Mouse (Mus musculus): ENCODE data around the gene Sspo. TPM values are rescaled to one million over a fixed set of nuclear protein-coding genes. Genes with fewer than 3 reads are reported as not detected.
"Not testable (repeated sequence)": the region's sequence is repeated elsewhere in the genome, so short reads cannot be mapped to it uniquely, and the experiment has no call there.

The Sspo gene
- polyA plus RNA-seq, 1 experiment from 2014 or later, result 0.25 TPM

- Histone ChIP-seq H3K27me3 (no peaks in the 10 kb centered on the region), H3K9me3 (no peaks in the 10 kb centered on the region), H3K9ac (peak overlapping the region; percentile 71), H3K36me3 (peaks cover 5% of the 10 kb centered on the region; the same call in 1 of the 2 replicates), H3K4me3 (peak overlapping the region; percentile 68), H3K4me1 (replicated peaks) (peaks cover 14% of the 10 kb centered on the region), H3K27ac (peak overlapping the region; percentile 77), H3K4me2 (peak overlapping the region; percentile 81)
- ATAC-seq (ENCODE audit: low FRiP score), result peak; percentile 97
- 1% methylated on average over 26 of the region's 26 CpGs for WGBS
Measured at GRCm38 (mm10) chr6:48504241-48504854, 56.3 kb downstream of the Sspo start.

GRCm38 (mm10) chr6:48508087-48508486 is 60.1 kb downstream of the Sspo start:
- Histone ChIP-seq H3K27me3 (no peaks in the 10 kb centered on the region), H3K9me3 (no peaks in the 10 kb centered on the region), H3K27ac (no peak overlapping the region), H3K4me2 (no peak overlapping the region), H3K36me3 (peaks cover 31% of the 10 kb centered on the region), H3K4me3 (no peak overlapping the region), H3K9ac (no peak overlapping the region), H3K4me1 (replicated peaks) (peaks cover 14% of the 10 kb centered on the region)
- 86% methylated on average over 4 of the region's 4 CpGs for whole genome bisulfite sequencing
- ATAC-seq (ENCODE audit: low FRiP score), result no peak

DNA sequence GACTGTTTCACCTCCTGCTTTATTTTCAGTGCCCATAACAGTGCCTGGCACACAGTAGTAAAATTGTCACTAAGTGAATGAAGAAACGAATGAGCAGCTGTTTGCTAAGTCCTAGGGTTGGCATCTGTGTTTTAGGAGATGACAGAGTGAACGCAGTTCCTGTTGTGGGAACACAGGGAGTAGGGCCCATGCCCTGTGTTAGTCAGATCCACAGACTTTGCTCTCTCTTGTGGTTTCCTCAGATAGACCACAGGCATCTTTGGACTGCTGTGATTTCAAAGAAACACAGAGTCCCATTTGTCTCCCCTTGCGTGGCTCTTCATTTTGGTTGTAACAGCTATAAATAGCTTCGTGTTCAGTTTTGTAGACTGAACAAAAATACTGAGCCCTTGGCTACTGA is 62.4 kb downstream of the Sspo start:
- peaks cover 54% of the 10 kb centered on the region for H3K36me3 ChIP-seq
- H3K4me3 ChIP-seq, result no peak overlapping the region
- ATAC-seq (ENCODE audit: low FRiP score), result no peak
- no peaks in the 10 kb centered on the region for H3K9me3 ChIP-seq
- H3K4me2 ChIP-seq, result no peak overlapping the region
- WGBS, result 85% methylated on average over 4 of the region's 4 CpGs
- no peak overlapping the region for H3K9ac ChIP-seq
- peaks cover 3% of the 10 kb centered on the region for H3K4me1 ChIP-seq (replicated peaks)
- H3K27me3 ChIP-seq, result no peaks in the 10 kb centered on the region
- no peak overlapping the region for H3K27ac ChIP-seq

DNA sequence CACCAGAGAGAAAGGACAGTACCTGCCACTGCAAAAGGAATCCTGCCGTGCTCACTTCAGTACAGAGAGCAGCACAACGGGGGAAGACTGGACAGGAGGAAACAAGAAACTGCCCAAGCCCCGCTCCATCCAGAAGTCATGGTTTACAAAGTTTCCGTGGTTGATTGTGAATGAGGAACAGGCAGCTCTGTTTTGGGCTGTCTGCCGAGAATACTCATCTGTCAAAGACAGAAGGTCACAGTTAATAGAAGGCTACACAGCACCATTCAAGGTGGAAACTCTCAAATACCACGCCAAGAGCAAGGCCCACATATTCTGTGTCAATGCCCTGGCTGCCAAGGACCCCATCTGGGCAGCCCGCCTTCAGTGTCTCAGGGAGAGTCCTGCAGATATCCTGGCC is 63.8 kb downstream of the Sspo start:
- 89% methylated on average over 7 of the region's 7 CpGs for WGBS
- Histone ChIP-seq H3K9me3 (no peaks in the 10 kb centered on the region), H3K27ac (no peak overlapping the region), H3K4me3 (no peak overlapping the region), H3K36me3 (peaks cover 69% of the 10 kb centered on the region), H3K27me3 (no peaks in the 10 kb centered on the region), H3K9ac (no peak overlapping the region), H3K4me2 (no peak overlapping the region), H3K4me1 (replicated peaks) (no peaks in the 10 kb centered on the region)
- no peak for ATAC-seq (ENCODE audit: low FRiP score)

- 96% methylated on average over 16 of the region's 16 CpGs for WGBS
- peaks cover 31% of the 10 kb centered on the region for H3K36me3 ChIP-seq
- H3K4me2 ChIP-seq; ATAC-seq (ENCODE audit: low FRiP score); H3K9ac ChIP-seq; H3K4me3 ChIP-seq; H3K27me3 ChIP-seq; H3K9me3 ChIP-seq; H3K27ac ChIP-seq; H3K4me1 ChIP-seq (replicated peaks): not testable (repeated sequence)
Measured at GRCm38 (mm10) chr6:48524882-48525281, 76.9 kb downstream of the Sspo start.

DNA sequence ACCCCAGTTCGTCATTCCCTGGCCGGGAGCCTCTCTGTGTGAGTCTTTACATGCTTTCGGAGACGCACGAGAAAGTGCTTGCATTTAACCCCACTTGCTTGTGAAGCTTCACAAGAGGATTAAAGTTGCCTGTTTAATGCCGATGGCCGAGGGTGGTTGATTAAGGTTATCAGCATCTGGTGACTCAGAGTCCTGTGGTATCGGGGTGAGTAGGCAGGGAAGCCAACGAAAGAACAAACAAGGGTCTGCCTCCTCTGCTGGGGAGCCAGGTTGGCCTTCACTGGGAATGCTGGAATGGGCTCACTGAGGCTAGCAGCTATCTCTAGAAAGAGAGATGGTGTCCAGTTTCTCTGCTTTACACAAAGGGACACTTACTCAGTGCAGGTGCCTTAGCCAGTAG is 79.9 kb downstream of the Sspo start:
- no peak overlapping the region for H3K4me3 ChIP-seq
- WGBS, result 87% methylated on average over 9 of the region's 9 CpGs
- H3K27ac ChIP-seq, result no peak overlapping the region
- H3K4me2 ChIP-seq, result no peak overlapping the region
- H3K9ac ChIP-seq, result no peak overlapping the region
- no peak for ATAC-seq (ENCODE audit: low FRiP score)
- H3K4me1 ChIP-seq (replicated peaks), result no peaks in the 10 kb centered on the region
- peaks cover 46% of the 10 kb centered on the region for H3K36me3 ChIP-seq
- H3K9me3 ChIP-seq, result no peaks in the 10 kb centered on the region
- H3K27me3 ChIP-seq, result no peaks in the 10 kb centered on the region

- Histone ChIP-seq H3K27me3 (no peaks in the 10 kb centered on the region), H3K27ac (no peak overlapping the region), H3K4me1 (replicated peaks) (no peaks in the 10 kb centered on the region), H3K36me3 (peaks cover 49% of the 10 kb centered on the region), H3K9me3 (no peaks in the 10 kb centered on the region), H3K4me2 (no peak overlapping the region), H3K4me3 (no peak overlapping the region), H3K9ac (peak overlapping the region; percentile 29; the same call in 1 of the 2 replicates)
- WGBS, result 79% methylated on average over 14 of the region's 14 CpGs
- ATAC-seq (ENCODE audit: low FRiP score), result no peak
Measured at GRCm38 (mm10) chr6:48529261-48529660, 81.2 kb downstream of the Sspo start.

GRCm38 (mm10) chr6:48529871-48530440 is 81.9 kb downstream of the Sspo start:
- no peaks in the 10 kb centered on the region for H3K27me3 ChIP-seq
- no peaks in the 10 kb centered on the region for H3K4me1 ChIP-seq (replicated peaks)
- H3K4me2 ChIP-seq, result no peak overlapping the region
- 82% methylated on average over 16 of the region's 16 CpGs for WGBS
- ATAC-seq (ENCODE audit: low FRiP score), result no peak
- H3K27ac ChIP-seq, result no peak overlapping the region
- no peaks in the 10 kb centered on the region for H3K9me3 ChIP-seq
- peaks cover 48% of the 10 kb centered on the region for H3K36me3 ChIP-seq
- H3K4me3 ChIP-seq, result no peak overlapping the region
- H3K9ac ChIP-seq, result peak overlapping the region; percentile 29; the same call in 1 of the 2 replicates

DNA sequence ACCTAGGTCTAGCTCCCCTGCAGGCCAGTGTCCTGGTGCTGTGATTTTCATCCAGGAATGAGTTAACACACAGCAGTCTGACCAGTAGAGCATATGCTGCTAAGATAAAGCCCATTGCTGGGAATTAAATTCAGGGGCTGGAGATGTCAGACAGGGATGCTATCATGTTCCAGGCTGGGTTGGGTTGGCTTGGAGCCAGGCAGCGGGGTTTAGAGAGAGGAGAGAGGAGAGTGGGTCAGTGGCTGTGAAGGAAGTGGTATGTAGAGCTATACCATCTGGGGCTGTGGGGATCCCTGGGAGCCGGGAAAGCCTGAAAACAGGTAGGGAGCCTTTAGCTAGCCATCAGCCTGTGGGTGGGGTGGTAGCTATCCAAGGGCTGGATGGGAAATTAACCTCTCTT is 82.8 kb downstream of the Sspo start:
- Histone ChIP-seq H3K27me3 (no peaks in the 10 kb centered on the region), H3K36me3 (peaks cover 42% of the 10 kb centered on the region), H3K9ac (no peak overlapping the region), H3K4me2 (no peak overlapping the region), H3K9me3 (no peaks in the 10 kb centered on the region), H3K27ac (no peak overlapping the region), H3K4me1 (replicated peaks) (no peaks in the 10 kb centered on the region), H3K4me3 (no peak overlapping the region)
- no peak for ATAC-seq (ENCODE audit: low FRiP score)
- WGBS, result 69% methylated on average over 2 of the region's 2 CpGs

DNA sequence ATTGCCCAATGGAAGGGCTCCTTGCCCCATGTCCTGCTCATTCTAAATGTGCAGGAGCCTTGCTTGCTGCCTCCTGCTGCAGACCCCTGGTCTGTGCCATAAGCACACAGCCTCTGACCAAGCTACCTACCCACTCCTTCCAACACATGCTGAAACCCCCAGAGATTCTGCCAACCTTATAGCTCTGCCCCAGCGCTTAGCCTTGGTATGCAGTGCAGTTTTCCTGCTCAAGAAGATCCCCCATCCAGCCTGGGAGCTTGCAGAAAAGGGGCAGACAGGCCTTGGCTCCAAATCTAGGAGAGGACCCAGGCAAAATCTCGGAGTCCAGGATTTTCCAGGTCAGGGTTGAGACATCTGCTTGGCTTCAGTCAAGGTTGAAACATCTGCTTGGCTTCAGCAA is 85.4 kb downstream of the Sspo start:
- no peak overlapping the region for H3K4me2 ChIP-seq
- no peak overlapping the region for H3K9ac ChIP-seq
- no peak overlapping the region for H3K4me3 ChIP-seq
- peaks cover 19% of the 10 kb centered on the region for H3K4me1 ChIP-seq (replicated peaks)
- H3K36me3 ChIP-seq, result peaks cover 30% of the 10 kb centered on the region
- no peak overlapping the region for H3K27ac ChIP-seq
- no peak for ATAC-seq (ENCODE audit: low FRiP score)
- H3K27me3 ChIP-seq, result no peaks in the 10 kb centered on the region
- WGBS, result 87% methylated on average over 2 of the region's 2 CpGs
- H3K9me3 ChIP-seq, result no peaks in the 10 kb centered on the region

GRCm38 (mm10) chr6:48534913-48535312 is 86.9 kb downstream of the Sspo start:
- Histone ChIP-seq H3K4me2 (no peak overlapping the region), H3K9ac (no peak overlapping the region), H3K27ac (no peak overlapping the region), H3K9me3 (no peaks in the 10 kb centered on the region), H3K27me3 (no peaks in the 10 kb centered on the region), H3K36me3 (peaks cover 21% of the 10 kb centered on the region), H3K4me3 (no peak overlapping the region), H3K4me1 (replicated peaks) (peaks cover 32% of the 10 kb centered on the region)
- WGBS, result 85% methylated on average over 8 of the region's 8 CpGs
- no peak for ATAC-seq (ENCODE audit: low FRiP score)

GRCm38 (mm10) chr6:48536091-48536490 is 88.1 kb downstream of the Sspo start:
- no peaks in the 10 kb centered on the region for H3K9me3 ChIP-seq
- no peak overlapping the region for H3K4me2 ChIP-seq
- WGBS, result 76% methylated on average over 4 of the region's 4 CpGs
- peak overlapping the region; percentile 92 for H3K9ac ChIP-seq
- peaks cover 25% of the 10 kb centered on the region for H3K36me3 ChIP-seq
- H3K4me3 ChIP-seq, result no peak overlapping the region
- H3K4me1 ChIP-seq (replicated peaks), result peaks cover 35% of the 10 kb centered on the region
- H3K27me3 ChIP-seq, result no peaks in the 10 kb centered on the region
- H3K27ac ChIP-seq, result no peak overlapping the region
- ATAC-seq (ENCODE audit: low FRiP score), result no peak

Data from hindbrain, embryonic 13.5 days (tissue).